ENCODE assay signal across 9 mouse cellular contexts in genomic region chr11:99463155-99463554, GRCm38 (mm10). TPM values are rescaled to one million over a fixed set of nuclear protein-coding genes. Genes with fewer than 3 reads are reported as not detected.
DNase-seq lines count a peak whose midpoint lies in the region; ATAC-seq and TF ChIP-seq lines count a peak whose summit lies in the region.
"Had no signal": no experiment of that assay in that cellular context is flagged by ENCODE, and none has a peak within 500 bp of the region (broad histone marks: within the 10 kb centered on the region; RNA-seq: fewer than 3 reads in every experiment).

No protein-coding gene starts in this region.

- peak; percentile 93 to 99 for TF ChIP-seq CTCF in CH12.LX (conservative IDR thresholded peaks at IDR 0.05 in 1 of 2, IDR thresholded peaks at IDR 0.05 in 1 of 2; ENCODE audit: low read depth in 2 of 2, low read length in 2 of 2)
- TF ChIP-seq CTCF in brain, embryonic 14.5 days (IDR thresholded peaks at IDR 0.05; ENCODE audit: borderline replicate concordance, extremely low read depth, insufficient read depth, insufficient read length) = peak; percentile 96
- peak; percentile 98 for TF ChIP-seq CTCF in lung, adult 2 months (IDR thresholded peaks at IDR 0.05; ENCODE audit: insufficient read depth, low read length)

- H3K4me1 ChIP-seq in CH12.LX (ENCODE audit: control insufficient read depth in 1 of 2, insufficient read depth in 2 of 2) = no peaks in the 10 kb centered on the region
- no peaks in the 10 kb centered on the region for H3K4me1 ChIP-seq in lung, adult 2 months (ENCODE audit: control insufficient read depth, insufficient read depth, low read length)

- no peak overlapping the region for H3K4me3 ChIP-seq in CH12.LX (replicated peaks in 1 of 3; ENCODE audit: low read depth in 2 of 3, low read length in 2 of 3, poor library complexity in 1 of 3)
- no peak overlapping the region for H3K4me3 ChIP-seq in lung, adult 2 months (replicated peaks; ENCODE audit: extremely low read depth, low read depth, low read length)
- H3K4me3 ChIP-seq: liver, embryonic 15.5 days had no signal

- peaks cover 81% of the 10 kb centered on the region for H3K27me3 ChIP-seq in CH12.LX (replicated peaks)
- H3K27me3 ChIP-seq: liver, embryonic 15.5 days had no signal

- 9% methylated on average over 8 of the region's 8 CpGs for WGBS in lung, adult 2 months

- ATAC-seq in frontal cortex, adult (ENCODE audit: low TSS enrichment) = peak; percentile 71; the same call in 1 of the 2 replicates

- peak; percentile 90 for TF ChIP-seq RAD21 in CH12.LX (IDR thresholded peaks at IDR 0.05; ENCODE audit: low read depth, low read length)

- no peaks in the 10 kb centered on the region for H3K9me3 ChIP-seq in CH12.LX (replicated peaks; ENCODE audit: low read length)
- H3K9me3 ChIP-seq: liver, embryonic 15.5 days had no signal

- no peak for TF ChIP-seq EP300 in CH12.LX (IDR thresholded peaks at IDR 0.05; ENCODE audit: low read length)

- no peak overlapping the region for H3K9ac ChIP-seq in CH12.LX (ENCODE audit: insufficient read depth, low read depth)
- H3K9ac ChIP-seq: liver, embryonic 15.5 days had no signal

- DNase-seq in cerebellum, adult 11 months = peak; percentile 20
- DNase-seq in cerebellum, adult 11-12 months = no peak
- DNase-seq in CH12.LX (ENCODE audit: extremely low read depth) = peak; percentile 82
- DNase-seq in brain, embryonic 14.5 days (ENCODE audit: low read depth) = peak; percentile 89
- peak; percentile 60 to 84 for DNase-seq in kidney, postnatal 25 days
- peak; percentile 49 for DNase-seq in lung, adult 2 months
- DNase-seq in skeletal muscle tissue, adult 2 months (ENCODE audit: low read depth, low spot score) = peak; percentile 23

- no peak overlapping the region for H3K27ac ChIP-seq in CH12.LX (ENCODE audit: insufficient read depth, low read depth)
- H3K27ac ChIP-seq: liver, embryonic 15.5 days had no signal

- H3K4me2 ChIP-seq in CH12.LX (ENCODE audit: insufficient read depth, low read depth, poor library complexity, severe bottlenecking) = no peak overlapping the region
- H3K4me2 ChIP-seq: liver, embryonic 15.5 days had no signal

- in situ Hi-C loops in CH12.LX (cut with MboI; ENCODE audit: low pct_ligation_motif_present, low pct_unique_long_range_greater_than_20kb, low sequenced_read_pairs) = loop anchor here (5.0 to 10.0 kb wide), 3 partner anchors 81 to 832 kb away; no protein-coding TSS in a partner anchor

- H3K36me3 ChIP-seq in CH12.LX (replicated peaks in 1 of 2; ENCODE audit: control insufficient read depth in 1 of 2, insufficient read depth in 1 of 2, low read length in 1 of 2) = no peaks in the 10 kb centered on the region
- H3K36me3 ChIP-seq: liver, embryonic 15.5 days had no signal

- dilution Hi-C loops in CH12.LX (cut with MboI; ENCODE audit: extremely low pct_ligation_motif_present, extremely low pct_unique_long_range_greater_than_20kb, low sequenced_read_pairs) = no loop called here

- no peaks in the 10 kb centered on the region for H3K79me2 ChIP-seq in CH12.LX (replicated peaks; ENCODE audit: control insufficient read depth, extremely low read depth, insufficient read depth, poor library complexity, severe bottlenecking)

- no peak for TF ChIP-seq POLR2A in CH12.LX (IDR thresholded peaks at IDR 0.05; ENCODE audit: low read depth, low read length)
- no peak for TF ChIP-seq POLR2A in brain, embryonic 14.5 days (IDR thresholded peaks at IDR 0.05; ENCODE audit: borderline replicate concordance, extremely low read depth, insufficient read depth, insufficient read length, poor library complexity, severe bottlenecking)
- no peak for TF ChIP-seq POLR2A in lung, adult 2 months (IDR thresholded peaks at IDR 0.05; ENCODE audit: borderline replicate concordance, extremely low read depth, low read depth, low read length)

TF ChIP-seq in CH12.LX, 34 proteins besides CTCF, POLR2A, EP300 and RAD21:
- peak; percentile 88 for TF ChIP-seq ZC3H11A (IDR thresholded peaks at IDR 0.05; ENCODE audit: low read depth, low read length)
- TF ChIP-seq SMC3 (IDR thresholded peaks at IDR 0.05; ENCODE audit: low read depth, low read length) = peak; percentile 98
- TF ChIP-seq ZNF384 (IDR thresholded peaks at IDR 0.05; ENCODE audit: low read depth, low read length) = peak; percentile 15; the same call in 1 of the 2 replicates
- 0 out of 2 replicates have a peak, but pooled peaks have one; percentile 26 for TF ChIP-seq MYC (IDR thresholded peaks at IDR 0.05; ENCODE audit: low read depth, low read length)
- TF ChIP-seq POLR2AphosphoS2 (IDR thresholded peaks at IDR 0.05; ENCODE audit: low read depth, low read length) = no peak
TF ChIP-seq in CH12.LX: peak in this region for 4.

RNA-seq across cellular contexts. Expression of gene Krt20, which starts 25.2 kb away (rescaled TPM):
- total RNA-seq in CH12.LX (2012; rRNA removed) = not detected in 2 replicates
- not detected in 2 replicates for total RNA-seq in CH12.LX (2014; rRNA removed)
- not detected in 2 replicates for polyA plus RNA-seq in CH12.LX (2012; ENCODE audit: insufficient read length, low read depth)
- 0.14 TPM in 1 of 2 replicates, not detected in the other for polyA plus RNA-seq in brain, embryonic 14.5 days (2012; rRNA removed)
- 0.72 TPM in 1 of 2 replicates, not detected in the other for polyA plus RNA-seq in lung, adult 2 months (2012; rRNA removed)

RNA-seq across cellular contexts. Expression of gene Krt23, which starts 29.8 kb away (rescaled TPM):
- total RNA-seq in CH12.LX (2012; rRNA removed) = not detected in 2 replicates
- not detected in 2 replicates for total RNA-seq in CH12.LX (2014; rRNA removed)
- not detected in 2 replicates for polyA plus RNA-seq in CH12.LX (2012; ENCODE audit: insufficient read length, low read depth)
- 0.08 TPM in 1 of 2 replicates, not detected in the other for polyA plus RNA-seq in brain, embryonic 14.5 days (2012; rRNA removed)
- 20.2 and 26.1 TPM in 2 replicates for polyA plus RNA-seq in lung, adult 2 months (2012; rRNA removed)

RNA-seq across cellular contexts. Expression of gene Krt12, which starts 41.1 kb away (rescaled TPM):
- total RNA-seq in CH12.LX (2012; rRNA removed) (not detected in 2 replicates), CH12.LX (2014; rRNA removed) (not detected in 2 replicates)
- polyA plus RNA-seq in CH12.LX (2012; ENCODE audit: insufficient read length, low read depth) = not detected in 2 replicates
- 0.04 and 0.05 TPM in 2 replicates for polyA plus RNA-seq in brain, embryonic 14.5 days (2012; rRNA removed)
- 0.06 TPM in 1 of 2 replicates, not detected in the other for polyA plus RNA-seq in lung, adult 2 months (2012; rRNA removed)
- polyA plus RNA-seq: liver, embryonic 15.5 days had no signal

RNA-seq across cellular contexts. Expression of gene Krt39, which starts 58.0 kb away (rescaled TPM):
- total RNA-seq in CH12.LX (2012; rRNA removed) (not detected in 2 replicates), CH12.LX (2014; rRNA removed) (not detected in 2 replicates)
- polyA plus RNA-seq in CH12.LX (2012; ENCODE audit: insufficient read length, low read depth) = not detected in 2 replicates
- not detected in 2 replicates for polyA plus RNA-seq in brain, embryonic 14.5 days (2012; rRNA removed)
- polyA plus RNA-seq in lung, adult 2 months (2012; rRNA removed) = not detected in 2 replicates
- polyA plus RNA-seq: liver, embryonic 15.5 days had no signal

Comparison
In these comparisons a context has a peak if more than half of its experiments do, and no peak if none do; other contexts are left out.
1. RNA of gene Krt23, which starts 29.8 kb away (polyA plus RNA-seq): 20.2 to 26.1 TPM in lung, adult 2 months; 0.08 TPM in brain, embryonic 14.5 days and not detected in CH12.LX; every median in the first group is over 10 times any median in the second.
2. Peak in every context shown above with its lines, with median percentiles within 50 percentile points of each other: CTCF ChIP-seq.